Mouse (Mus musculus): Measurements from ENCODE around the gene Grm3.

The Grm3 gene

GRCm38 (mm10) chr5:9724956-9725600 is at the start of gene Grm3:
Gene Grm3, minus strand, starts transcription at chr5:9725170.
- DNase-seq: no peak

- DNase-seq: no peak
Observed at GRCm38 (mm10) chr5:9755751-9756150, 30.8 kb upstream of the Grm3 start.

- no peak for DNase-seq
Observed at GRCm38 (mm10) chr5:9748184-9748583, 23.2 kb upstream of the Grm3 start.

GRCm38 (mm10) chr5:9744120-9744519 is 19.1 kb upstream of the Grm3 start:
- no peak for DNase-seq

- no peak for DNase-seq
Observed at GRCm38 (mm10) chr5:9725601-9726268, 765 bp upstream of the Grm3 start.

GRCm38 (mm10) chr5:9724287-9724955 is 549 bp downstream of the Grm3 start:
- no peak for DNase-seq

GRCm38 (mm10) chr5:9721136-9721535 is 3.8 kb downstream of the Grm3 start:
- DNase-seq: no peak

GRCm38 (mm10) chr5:9716295-9716694 is 8.7 kb downstream of the Grm3 start:
- DNase-seq: no peak

GRCm38 (mm10) chr5:9707096-9707495 is 17.9 kb downstream of the Grm3 start:
- DNase-seq: no peak

- no peak for DNase-seq
Observed at GRCm38 (mm10) chr5:9703385-9704009, 21.5 kb downstream of the Grm3 start.

- no peak for DNase-seq
Observed at GRCm38 (mm10) chr5:9702656-9703384, 22.1 kb downstream of the Grm3 start.

- no peak for DNase-seq
Observed at GRCm38 (mm10) chr5:9692333-9692732, 32.6 kb downstream of the Grm3 start.

GRCm38 (mm10) chr5:9690599-9691242 is 34.2 kb downstream of the Grm3 start:
- DNase-seq: no peak

GRCm38 (mm10) chr5:9690192-9690591 is 34.8 kb downstream of the Grm3 start:
- DNase-seq: no peak

- no peak for DNase-seq
Observed at GRCm38 (mm10) chr5:9683204-9683603, 41.8 kb downstream of the Grm3 start.

- DNase-seq: no peak
Observed at GRCm38 (mm10) chr5:9669002-9669401, 56.0 kb downstream of the Grm3 start.

- DNase-seq: no peak
Observed at GRCm38 (mm10) chr5:9663416-9663815, 61.6 kb downstream of the Grm3 start.

- no peak for DNase-seq
Observed at GRCm38 (mm10) chr5:9661870-9662589, 62.9 kb downstream of the Grm3 start.

- no peak for DNase-seq
Observed at GRCm38 (mm10) chr5:9638612-9639011, 86.4 kb downstream of the Grm3 start.

GRCm38 (mm10) chr5:9627220-9627619 is 97.8 kb downstream of the Grm3 start:
- no peak for DNase-seq

GRCm38 (mm10) chr5:9624396-9624795 is 100.6 kb downstream of the Grm3 start:
- no peak for DNase-seq

GRCm38 (mm10) chr5:9623095-9623459 is 101.9 kb downstream of the Grm3 start:
- no peak for DNase-seq
